Mouse (Mus musculus): ENCODE results near the gene Tsr3. TPM values are rescaled to one million over a fixed set of nuclear protein-coding genes. Genes with fewer than 3 reads are reported as not detected.

Gene Tsr3
- total RNA-seq, 2 experiments from 2014 or later: 25.5 to 26.4 TPM

DNA sequence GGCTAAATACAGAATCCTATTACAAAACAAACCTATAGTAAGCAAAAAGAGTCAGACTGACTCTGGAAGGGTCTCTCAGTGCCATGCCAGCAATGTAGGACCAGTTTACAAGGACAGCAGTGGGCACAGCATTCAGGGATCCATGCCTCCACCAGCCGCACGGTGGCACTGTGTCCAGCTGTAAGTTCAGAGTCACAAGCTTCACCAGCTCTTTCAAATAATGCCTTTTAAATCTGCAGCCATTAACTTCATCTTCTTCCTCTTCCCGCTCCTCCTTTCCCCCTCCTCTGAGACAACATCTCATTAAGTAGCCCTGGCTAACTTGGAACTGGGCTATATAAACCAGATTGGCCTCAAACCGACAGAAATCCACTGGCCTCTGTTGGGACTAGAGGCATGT is 48.9 kb downstream of the Tsr3 start:
- peak in 1 of 2 experiments; percentile 24 for DNase-seq (ENCODE audit: low spot score in 2 of 2)

DNA sequence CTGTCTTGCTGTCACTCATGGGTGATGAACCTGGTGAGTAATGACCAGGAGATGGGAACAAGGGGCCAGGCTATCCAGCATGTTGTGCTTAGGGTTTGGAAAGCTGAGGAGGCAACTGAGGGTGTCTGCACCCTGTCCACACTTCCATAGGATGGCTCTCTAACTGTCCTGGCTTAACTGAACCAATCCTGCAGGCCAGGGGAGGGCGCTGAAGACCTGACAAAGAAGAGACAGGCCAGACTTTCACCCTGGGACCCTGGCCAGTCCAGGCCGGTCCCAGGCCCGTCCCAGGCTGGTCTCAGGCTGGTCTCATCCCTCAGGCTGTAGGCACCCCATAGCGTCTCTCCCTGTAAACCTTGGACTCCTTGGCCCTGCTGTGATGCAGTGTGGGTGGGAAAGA is 50.4 kb downstream of the Tsr3 start:
- no peak for DNase-seq (ENCODE audit: low spot score in 2 of 2)

Small RNA genes lying within 50 kb of the gene (microRNA-seq; reads per million reads assigned to microRNA genes)
- gene Mir3547: not detected

Other genes with a start within 250 kb of the Tsr3 start
- gene Cramp1l, start 224.4 kb upstream of the Tsr3 start, total RNA-seq (2021): 10 to 100 TPM; 13.9 to 14.9 TPM
- gene Ift140, start 224.1 kb upstream of the Tsr3 start, total RNA-seq (2021): 10 to 100 TPM in 1 of 2 experiments, 1 to 10 TPM in 1; 9.0 to 10.1 TPM
- 10 to 100 TPM; 14.6 to 19.9 TPM for gene Tmem204, start 156.6 kb upstream of the Tsr3 start, total RNA-seq (2021)
- 10 to 100 TPM; 23.5 to 27.8 TPM for gene Telo2, start 124.2 kb upstream of the Tsr3 start, total RNA-seq (2021)
- gene Ptx4, start 119.4 kb upstream of the Tsr3 start, total RNA-seq (2021): 10 to 100 TPM in 1 of 2 experiments, 1 to 10 TPM in 1; 6.0 to 12.6 TPM
- gene Clcn7, start 106.8 kb upstream of the Tsr3 start, total RNA-seq (2021): 10 to 100 TPM; 23.0 to 25.0 TPM
- under 1 TPM; 0.15 to 0.21 TPM for gene Ccdc154, start 77.7 kb upstream of the Tsr3 start, total RNA-seq (2021)
- not detected for gene Gm38655, start 64.7 kb upstream of the Tsr3 start, total RNA-seq (2021)
- 10 to 100 TPM; 12.5 to 12.9 TPM for gene BC003965, start 55.6 kb upstream of the Tsr3 start, total RNA-seq (2021)
- gene Unkl, start 51.8 kb upstream of the Tsr3 start, total RNA-seq (2021): 10 to 100 TPM in 1 of 2 experiments, 1 to 10 TPM in 1; 9.5 to 12.6 TPM
- gene Gnptg, start within 50 bp of the Tsr3 start, total RNA-seq (2021): 10 to 100 TPM; 14.9 to 16.2 TPM
- gene Baiap3, start 16.2 kb downstream of the Tsr3 start, total RNA-seq (2021): under 1 TPM in 1 of 2 experiments, not detected in 1; 0.54 TPM
- 100 to 1,000 TPM; 178 to 203 TPM for gene Ube2i, start 34.5 kb downstream of the Tsr3 start, total RNA-seq (2021)
- 10 to 100 TPM; 18.4 to 21.5 TPM for gene Prss34, start 58.2 kb downstream of the Tsr3 start, total RNA-seq (2021)
- not detected for gene Prss28, start 68.5 kb downstream of the Tsr3 start, total RNA-seq (2021)
- gene Prss29, start 78.5 kb downstream of the Tsr3 start, total RNA-seq (2021): not detected
- gene Tpsab1, start 105.4 kb downstream of the Tsr3 start, total RNA-seq (2021): 10 to 100 TPM; 34.5 to 40.2 TPM
- 100 to 1,000 TPM in 1 of 2 experiments, 10 to 100 TPM in 1; 86.0 to 110 TPM for gene Tpsb2, start 126.1 kb downstream of the Tsr3 start, total RNA-seq (2021)
- under 1 TPM; 0.54 to 0.60 TPM for gene Tpsg1, start 129.1 kb downstream of the Tsr3 start, total RNA-seq (2021)
- gene Cacna1h, start 193.6 kb downstream of the Tsr3 start, total RNA-seq (2021): 10 to 100 TPM; 20.2 to 22.7 TPM
- gene Tekt4, start 214.4 kb downstream of the Tsr3 start, total RNA-seq (2021): not detected